Mouse (Mus musculus) midbrain, embryonic 12.5 days (tissue): ENCODE data around the gene Tubb2a. TPM values are rescaled to one million over a fixed set of nuclear protein-coding genes. Genes with fewer than 3 reads are reported as not detected.

Experiments
- ATAC-seq: fragments of 200-750 bp; cut with Nextera tagmentation; 2 replicates; pipeline ENCODE4 v1.8.0; 2017; ENCODE audit warnings: low read depth, moderate TSS enrichment, moderate library complexity; ENCODE audit not compliant: low FRiP score
- H3K27ac ChIP-seq: fragments of 300-500 bp; sonication (generic); replicated peaks from 2 replicates; pipeline ENCODE4 v1.5.1; 2016; ENCODE audit warnings: mild to moderate bottlenecking
- H3K27me3 ChIP-seq: fragments of 300-500 bp; sonication (generic); 2 replicates; pipeline ENCODE4 v1.6.1; 2016; ENCODE audit warnings: mild to moderate bottlenecking
- H3K36me3 ChIP-seq: fragments of 300-500 bp; sonication (generic); 2 replicates; pipeline ENCODE4 v1.6.1; 2016
- H3K4me1 ChIP-seq: fragments of 300-500 bp; sonication (generic); 2 replicates; pipeline ENCODE4 v1.6.1; 2016
- H3K4me2 ChIP-seq: fragments of 300-500 bp; sonication (generic); replicated peaks from 2 replicates; pipeline ENCODE4 v1.6.1; 2016; ENCODE audit warnings: mild to moderate bottlenecking, moderate library complexity
- H3K4me3 ChIP-seq: fragments of 300-500 bp; sonication (generic); 2 replicates; pipeline ENCODE4 v1.5.1; 2016; ENCODE audit warnings: mild to moderate bottlenecking
- H3K9ac ChIP-seq: fragments of 300-500 bp; sonication (generic); replicated peaks from 2 replicates; pipeline ENCODE4 v1.6.1; 2016; ENCODE audit warnings: mild to moderate bottlenecking, moderate library complexity
- H3K9me3 ChIP-seq: fragments of 300-500 bp; sonication (generic); 2 replicates; pipeline ENCODE4 v1.6.1; 2016; ENCODE audit warnings: mild to moderate bottlenecking
- WGBS: fragments of 180-500 bp; shearing (Covaris S2); methylation state at CpG from one replicate; pipeline ENCODE4 v1.1.7; 2016; 5-methylcytosine and 5-hydroxymethylcytosine counted together
- polyA plus RNA-seq: library from polyadenylated mRNA; unstranded; fragments of >200 nt; fragmentation: Nextera tagmentation; extraction: Ambion mirVana; gene quantifications from 2 replicates; pipeline ENCODE4 v1.2.1, GENCODE M21; 2016

Tubb2a gene
- polyA plus RNA-seq = 609 and 668 TPM in 2 replicates

- H3K4me1 ChIP-seq = peaks cover 30% of the 10 kb centered on the region
- H3K9me3 ChIP-seq = no peaks in the 10 kb centered on the region
- H3K27me3 ChIP-seq = peaks cover 7% of the 10 kb centered on the region
- peak; percentile 86 for ATAC-seq
- peaks cover 13% of the 10 kb centered on the region for H3K36me3 ChIP-seq
- H3K4me2 ChIP-seq = peak within 1 kb of the TSS; percentile 80
- H3K4me3 ChIP-seq = peak within 1 kb of the TSS; percentile 82
- H3K9ac ChIP-seq = peak within 1 kb of the TSS; percentile 87
- WGBS = under 1% methylated on average over 45 of the region's 45 CpGs
- peak within 1 kb of the TSS; percentile 91 for H3K27ac ChIP-seq
Measured at GRCm38 (mm10) chr13:34077492-34078271, at the start of gene Tubb2a. Tubb2a (minus strand) TSS chr13:34078007.

- Histone ChIP-seq H3K4me3 (peak overlapping the region; percentile 38), H3K27me3 (no peaks in the 10 kb centered on the region), H3K9me3 (no peaks in the 10 kb centered on the region), H3K36me3 (peaks cover 56% of the 10 kb centered on the region), H3K4me2 (peak overlapping the region; percentile 62), H3K9ac (peak overlapping the region; percentile 54), H3K4me1 (peaks cover 42% of the 10 kb centered on the region), H3K27ac (0 out of 2 replicates have a peak overlapping the region, but pooled peaks have one; percentile 2)
- 67% methylated on average over 4 of the region's 4 CpGs for WGBS
- ATAC-seq = no peak
Measured at GRCm38 (mm10) chr13:34125711-34126110, 47.9 kb upstream of the Tubb2a start.

GRCm38 (mm10) chr13:34120536-34120935 lies 42.7 kb upstream of the Tubb2a start:
- Histone ChIP-seq H3K27me3 (no peaks in the 10 kb centered on the region), H3K36me3 (peaks cover 38% of the 10 kb centered on the region)
- ATAC-seq = no peak

GRCm38 (mm10) chr13:34119406-34119805 lies 41.6 kb upstream of the Tubb2a start:
- Histone ChIP-seq H3K27ac (no peak overlapping the region), H3K36me3 (peaks cover 27% of the 10 kb centered on the region), H3K4me2 (no peak overlapping the region), H3K27me3 (no peaks in the 10 kb centered on the region), H3K9me3 (no peaks in the 10 kb centered on the region), H3K4me3 (no peak overlapping the region), H3K4me1 (peaks cover 18% of the 10 kb centered on the region), H3K9ac (no peak overlapping the region)
- no peak for ATAC-seq
- WGBS = 87% methylated on average over 4 of the region's 4 CpGs

More at GRCm38 (mm10) chr13:34120536-34120935, 42.7 kb upstream of the Tubb2a start:
- no peak overlapping the region for H3K4me2 ChIP-seq
- H3K4me1 ChIP-seq = peaks cover 29% of the 10 kb centered on the region
- no peak overlapping the region for H3K4me3 ChIP-seq
- 96% methylated on average over 2 of the region's 2 CpGs for WGBS
- no peak overlapping the region for H3K9ac ChIP-seq
- no peak overlapping the region for H3K27ac ChIP-seq
- no peaks in the 10 kb centered on the region for H3K9me3 ChIP-seq

GRCm38 (mm10) chr13:34118816-34119215 lies 41.0 kb upstream of the Tubb2a start:
- WGBS = 82% methylated on average over 4 of the region's 4 CpGs
- no peak for ATAC-seq

GRCm38 (mm10) chr13:34116508-34116907 lies 38.7 kb upstream of the Tubb2a start:
- H3K27me3 ChIP-seq = no peaks in the 10 kb centered on the region
- H3K9me3 ChIP-seq = no peaks in the 10 kb centered on the region
- 81% methylated on average over 6 of the region's 6 CpGs for WGBS
- H3K36me3 ChIP-seq = 0 out of 2 replicates have a peak, but pooled peaks cover 7% of the 10 kb centered on the region
- H3K4me2 ChIP-seq = no peak overlapping the region
- H3K27ac ChIP-seq = no peak overlapping the region
- no peak for ATAC-seq
- no peaks in the 10 kb centered on the region for H3K4me1 ChIP-seq
- no peak overlapping the region for H3K9ac ChIP-seq
- no peak overlapping the region for H3K4me3 ChIP-seq

More at GRCm38 (mm10) chr13:34118816-34119215, 41.0 kb upstream of the Tubb2a start:
- H3K4me3 ChIP-seq = no peak overlapping the region
- H3K27ac ChIP-seq = no peak overlapping the region
- no peaks in the 10 kb centered on the region for H3K9me3 ChIP-seq
- H3K9ac ChIP-seq = no peak overlapping the region
- H3K27me3 ChIP-seq = no peaks in the 10 kb centered on the region
- H3K4me2 ChIP-seq = no peak overlapping the region
- peaks cover 12% of the 10 kb centered on the region for H3K4me1 ChIP-seq
- H3K36me3 ChIP-seq = peaks cover 22% of the 10 kb centered on the region

GRCm38 (mm10) chr13:34114654-34115053 lies 36.8 kb upstream of the Tubb2a start:
- no peaks in the 10 kb centered on the region for H3K9me3 ChIP-seq
- H3K27ac ChIP-seq = no peak overlapping the region
- no peak overlapping the region for H3K4me3 ChIP-seq
- no peak for ATAC-seq
- no peaks in the 10 kb centered on the region for H3K27me3 ChIP-seq
- H3K36me3 ChIP-seq = no peaks in the 10 kb centered on the region
- WGBS = 94% methylated on average over 4 of the region's 4 CpGs
- no peak overlapping the region for H3K4me2 ChIP-seq
- H3K9ac ChIP-seq = no peak overlapping the region
- peaks cover 4% of the 10 kb centered on the region; the same call in 1 of the 2 replicates for H3K4me1 ChIP-seq

GRCm38 (mm10) chr13:34113086-34113485 lies 35.3 kb upstream of the Tubb2a start:
- H3K36me3 ChIP-seq = no peaks in the 10 kb centered on the region
- H3K27ac ChIP-seq = no peak overlapping the region
- H3K4me3 ChIP-seq = no peak overlapping the region
- 85% methylated on average over 3 of the region's 3 CpGs for WGBS
- ATAC-seq = no peak
- H3K9me3 ChIP-seq = no peaks in the 10 kb centered on the region
- H3K9ac ChIP-seq = no peak overlapping the region
- no peaks in the 10 kb centered on the region for H3K27me3 ChIP-seq
- peaks cover 8% of the 10 kb centered on the region; the same call in 1 of the 2 replicates for H3K4me1 ChIP-seq
- H3K4me2 ChIP-seq = no peak overlapping the region

GRCm38 (mm10) chr13:34112369-34113081 lies 34.7 kb upstream of the Tubb2a start:
- Histone ChIP-seq H3K36me3 (no peaks in the 10 kb centered on the region), H3K4me1 (peaks cover 8% of the 10 kb centered on the region; the same call in 1 of the 2 replicates), H3K4me2 (no peak overlapping the region), H3K4me3 (no peak overlapping the region), H3K27ac (no peak overlapping the region), H3K9me3 (no peaks in the 10 kb centered on the region), H3K27me3 (no peaks in the 10 kb centered on the region), H3K9ac (no peak overlapping the region)
- ATAC-seq = no peak
- 90% methylated on average over 5 of the region's 5 CpGs for WGBS

- Histone ChIP-seq H3K9ac (no peak overlapping the region), H3K4me1 (peaks cover 8% of the 10 kb centered on the region; the same call in 1 of the 2 replicates), H3K36me3 (no peaks in the 10 kb centered on the region), H3K27ac (no peak overlapping the region), H3K9me3 (no peaks in the 10 kb centered on the region), H3K4me3 (no peak overlapping the region), H3K27me3 (no peaks in the 10 kb centered on the region), H3K4me2 (no peak overlapping the region)
- 90% methylated on average over 3 of the region's 3 CpGs for WGBS
- no peak for ATAC-seq
Measured at GRCm38 (mm10) chr13:34111878-34112277, 34.1 kb upstream of the Tubb2a start.

GRCm38 (mm10) chr13:34111019-34111418 lies 33.2 kb upstream of the Tubb2a start:
- no peaks in the 10 kb centered on the region for H3K27me3 ChIP-seq
- H3K4me1 ChIP-seq = peaks cover 8% of the 10 kb centered on the region; the same call in 1 of the 2 replicates
- 64% methylated on average over 5 of the region's 5 CpGs for WGBS
- no peak overlapping the region for H3K4me3 ChIP-seq
- no peak overlapping the region for H3K9ac ChIP-seq
- no peaks in the 10 kb centered on the region for H3K36me3 ChIP-seq
- H3K9me3 ChIP-seq = no peaks in the 10 kb centered on the region
- H3K4me2 ChIP-seq = no peak overlapping the region
- no peak overlapping the region for H3K27ac ChIP-seq
- no peak for ATAC-seq

- Histone ChIP-seq H3K27me3 (no peaks in the 10 kb centered on the region), H3K9me3 (no peaks in the 10 kb centered on the region), H3K4me1 (peaks cover 8% of the 10 kb centered on the region; the same call in 1 of the 2 replicates), H3K4me2 (no peak overlapping the region), H3K27ac (no peak overlapping the region), H3K36me3 (no peaks in the 10 kb centered on the region), H3K4me3 (no peak overlapping the region), H3K9ac (no peak overlapping the region)
- no peak for ATAC-seq
- WGBS = 12% methylated on average over 4 of the region's 4 CpGs
Measured at GRCm38 (mm10) chr13:34109677-34110058, 31.9 kb upstream of the Tubb2a start.
